Mouse (Mus musculus) heart, postnatal 10 days (tissue): ENCODE results near the gene Ola1. TPM values are rescaled to one million over a fixed set of nuclear protein-coding genes. Genes with fewer than 3 reads are reported as not detected.

ENCODE experiments used
- DNase-seq, 2 experiments: peaks; one replicate each; pipeline ENCODE4 v3.0.0; 2021
- intact Hi-C: fragments of 180-260 bp; cut with DNase I; formaldehyde crosslinking; loops from one replicate; pipeline ENCODE4 v1.15.1; 2025
- total RNA-seq, 2 experiments: library from RNA; stranded (reverse); gene quantifications; 2 replicates each; pipeline ENCODE4 v1.2.3; 2021

Gene Ola1
- total RNA-seq, 2 experiments from 2014 or later, result 53.9 to 59.5 TPM

- no peak for DNase-seq
- intact Hi-C loops, result no loop called here
Observed at GRCm38 (mm10) chr2:73157202-73157601, 61.5 kb downstream of the Ola1 start.

GRCm38 (mm10) chr2:73150526-73150925 is 68.2 kb downstream of the Ola1 start:
- intact Hi-C loops, result no loop called here
- peak; percentile 7 to 9 for DNase-seq

- no peak for DNase-seq
- intact Hi-C loops, result no loop called here
Observed at GRCm38 (mm10) chr2:73146111-73146510, 72.6 kb downstream of the Ola1 start.

GRCm38 (mm10) chr2:73143732-73144131 is 75.0 kb downstream of the Ola1 start:
- intact Hi-C loops, result no loop called here
- DNase-seq, result no peak

GRCm38 (mm10) chr2:73142832-73143470 is 75.8 kb downstream of the Ola1 start:
- DNase-seq, result no peak
- intact Hi-C loops, result no loop called here

GRCm38 (mm10) chr2:73132897-73133296 is 85.8 kb downstream of the Ola1 start:
- intact Hi-C loops, result no loop called here
- DNase-seq, result no peak

- intact Hi-C loops, result no loop called here
- no peak for DNase-seq
Observed at GRCm38 (mm10) chr2:73127686-73128085, 91.0 kb downstream of the Ola1 start.

- intact Hi-C loops, result no loop called here
- DNase-seq, result no peak
Observed at GRCm38 (mm10) chr2:73118781-73119180, 99.9 kb downstream of the Ola1 start.

GRCm38 (mm10) chr2:73107089-73107488 is 111.6 kb downstream of the Ola1 start:
- DNase-seq, result no peak
- intact Hi-C loops, result no loop called here

GRCm38 (mm10) chr2:73096491-73096890 is 122.2 kb downstream of the Ola1 start:
- no peak for DNase-seq
- intact Hi-C loops, result no loop called here

GRCm38 (mm10) chr2:73095300-73095699 is 123.4 kb downstream of the Ola1 start:
- no peak for DNase-seq
- intact Hi-C loops, result no loop called here

GRCm38 (mm10) chr2:73093032-73093431 is 125.7 kb downstream of the Ola1 start:
- intact Hi-C loops, result no loop called here
- no peak for DNase-seq

GRCm38 (mm10) chr2:73091302-73091701 is 127.4 kb downstream of the Ola1 start:
- intact Hi-C loops, result no loop called here
- DNase-seq, result no peak

- intact Hi-C loops, result no loop called here
- no peak for DNase-seq
Observed at GRCm38 (mm10) chr2:73087641-73088040, 131.1 kb downstream of the Ola1 start.

GRCm38 (mm10) chr2:73085669-73086304 is 132.9 kb downstream of the Ola1 start:
- peak; percentile 53 to 58 for DNase-seq
- intact Hi-C loops, result no loop called here

- intact Hi-C loops, result no loop called here
- no peak for DNase-seq
Observed at GRCm38 (mm10) chr2:73082476-73082875, 136.2 kb downstream of the Ola1 start.

GRCm38 (mm10) chr2:73081861-73082260 is 136.9 kb downstream of the Ola1 start:
- no peak for DNase-seq
- intact Hi-C loops, result no loop called here

GRCm38 (mm10) chr2:73080084-73080483 is 138.6 kb downstream of the Ola1 start:
- intact Hi-C loops, result no loop called here
- no peak for DNase-seq

GRCm38 (mm10) chr2:73079311-73079710 is 139.4 kb downstream of the Ola1 start:
- intact Hi-C loops, result no loop called here
- DNase-seq, result no peak

GRCm38 (mm10) chr2:73073811-73074472 is 144.8 kb downstream of the Ola1 start:
- intact Hi-C loops, result no loop called here

GRCm38 (mm10) chr2:73071201-73071600 is 147.5 kb downstream of the Ola1 start:
- intact Hi-C loops, result no loop called here
- no peak for DNase-seq

More at GRCm38 (mm10) chr2:73073811-73074472, 144.8 kb downstream of the Ola1 start:
- DNase-seq, result no peak

- DNase-seq, result no peak
- intact Hi-C loops, result no loop called here
Observed at GRCm38 (mm10) chr2:73070449-73071076, 148.2 kb downstream of the Ola1 start.
